Mouse (Mus musculus) embryo, embryonic 11.5 days (tissue): ENCODE results near the gene Dctn5.

ENCODE experiments used
- DNase-seq: peaks from one replicate; pipeline ENCODE4 v3.0.0-alpha.2; 2012; ENCODE audit warnings: low read depth, low spot score

Gene Dctn5

GRCm38 (mm10) chr7:122132497-122133337 lies at the start of gene Dctn5, which contains the start of gene Palb2:
Gene Dctn5, plus strand, starts transcription at chr7:122133041.
Gene Palb2, minus strand, starts transcription at chr7:122132985.
- peak; percentile 98 for DNase-seq

DNA sequence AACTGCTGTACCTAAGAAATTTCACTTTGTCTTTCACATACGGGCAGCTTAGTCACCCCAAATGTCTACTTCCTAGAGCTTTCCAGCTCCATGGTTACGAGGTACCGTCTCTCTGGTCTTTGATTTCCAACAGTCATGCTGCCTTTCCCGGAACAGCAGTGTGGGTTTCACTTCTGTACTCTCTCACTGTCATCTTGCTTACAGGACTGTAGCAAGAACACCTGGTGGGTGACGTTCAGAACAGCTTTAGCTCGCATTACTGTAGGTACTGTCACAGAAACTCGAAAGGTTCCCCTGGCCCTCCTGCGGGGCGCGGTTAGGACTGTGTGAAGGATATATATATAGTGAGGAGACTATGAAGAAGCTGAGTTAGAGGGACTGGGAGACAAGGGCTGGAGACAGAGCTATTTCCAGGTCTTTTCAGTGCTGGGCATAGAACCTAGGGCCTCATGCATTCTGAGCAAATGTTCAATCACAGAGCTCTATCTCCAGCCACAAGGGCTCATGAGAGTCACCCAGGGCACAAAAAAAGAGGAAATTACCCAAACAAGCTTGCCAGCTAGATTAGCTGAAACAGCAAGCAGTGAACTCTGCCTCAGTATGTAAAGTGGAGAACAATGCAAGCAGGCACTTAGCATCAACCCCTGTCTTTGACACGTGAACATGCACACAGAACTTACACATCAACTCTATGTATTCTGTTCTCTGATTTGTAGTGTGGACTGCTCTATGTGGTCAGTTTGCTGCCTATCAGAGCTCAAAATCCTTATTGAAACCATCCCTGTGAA lies 45.5 kb upstream of the Dctn5 start:
- DNase-seq, result no peak

DNA sequence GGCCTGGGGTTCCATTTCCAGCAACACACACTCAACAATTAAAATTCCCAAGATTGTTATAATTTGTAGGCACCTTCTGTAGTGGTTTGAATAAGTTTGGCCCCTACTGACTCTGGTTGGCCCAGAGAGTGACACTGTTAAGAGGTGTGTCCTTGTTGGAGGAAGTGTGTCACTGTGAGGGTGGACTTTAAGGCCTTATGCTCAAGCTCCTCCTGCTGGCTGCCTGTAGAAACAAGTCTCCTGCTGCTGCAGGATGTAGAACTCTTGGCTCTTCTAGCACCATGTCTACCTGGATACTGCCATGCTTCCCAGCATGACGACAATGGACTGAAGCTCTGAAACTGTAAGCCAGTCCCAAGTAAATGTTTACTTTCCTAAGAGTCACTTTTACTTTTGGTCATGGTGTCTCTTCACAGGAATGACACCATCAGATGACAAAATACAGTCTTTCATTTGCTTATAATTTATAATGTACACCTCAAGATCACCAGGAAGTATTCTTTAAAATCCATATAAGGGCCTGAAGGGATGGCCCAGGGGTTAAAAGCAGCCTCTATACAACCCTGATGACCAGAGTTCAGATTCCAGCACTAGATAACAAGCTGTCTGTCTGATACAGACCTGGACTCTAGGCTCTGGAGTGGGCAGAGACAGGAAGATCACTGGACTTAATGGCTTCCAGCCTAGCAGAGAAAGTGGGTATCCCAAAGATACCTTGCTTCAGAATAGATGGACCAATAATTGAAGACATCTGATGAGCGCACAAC lies 38.1 kb upstream of the Dctn5 start:
- DNase-seq, result no peak

DNA sequence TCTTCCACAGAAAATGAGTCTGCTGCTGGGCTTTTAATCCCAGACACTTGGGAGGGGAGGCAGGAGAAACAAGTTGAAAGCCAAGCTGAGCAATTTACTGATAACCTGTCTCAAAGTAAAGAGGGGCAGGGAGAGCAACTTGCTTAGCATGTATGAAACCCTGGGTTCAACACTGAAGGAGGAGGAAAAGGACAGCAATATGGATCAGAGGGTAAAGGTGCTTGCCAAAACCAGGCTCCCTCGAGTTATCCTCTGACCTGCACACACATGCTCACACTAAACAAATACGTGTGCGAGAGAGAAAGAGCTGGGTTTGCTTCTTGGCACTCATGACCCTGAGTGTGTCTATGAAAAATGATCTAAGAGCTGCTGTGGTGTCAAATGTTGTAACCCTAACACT lies 34.8 kb upstream of the Dctn5 start:
- DNase-seq, result no peak

- DNase-seq, result peak; percentile 45
Measured at GRCm38 (mm10) chr7:122099222-122099621, 33.6 kb upstream of the Dctn5 start.

GRCm38 (mm10) chr7:122101014-122101746 lies 31.7 kb upstream of the Dctn5 start:
- peak; percentile 27 for DNase-seq

DNA sequence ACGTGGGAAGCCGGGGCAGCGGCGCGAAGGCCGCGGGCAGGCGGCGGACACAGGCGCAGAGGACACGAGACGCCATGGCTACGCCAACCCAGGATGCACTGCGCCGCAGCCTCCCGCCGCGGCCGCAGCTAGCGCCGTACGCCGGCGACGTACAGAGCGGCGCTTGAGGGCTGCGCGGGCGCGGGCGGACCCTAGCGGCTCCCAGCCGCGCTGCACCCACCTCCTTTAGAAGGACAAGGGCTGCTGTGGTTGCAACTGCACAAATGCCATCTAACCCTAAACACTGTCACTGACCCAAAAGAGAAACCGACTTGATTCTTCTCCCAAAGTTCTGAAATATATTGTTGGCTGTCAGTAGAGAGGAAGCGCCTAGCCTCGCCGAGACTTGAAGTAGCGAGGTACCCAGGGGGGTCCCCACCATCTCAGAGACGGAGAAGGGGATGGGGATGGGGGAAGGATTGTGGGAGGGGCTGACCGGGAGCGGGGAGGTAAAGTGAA lies 31.0 kb upstream of the Dctn5 start, which contains the start of gene Ndufab1:
Ndufab1 (minus strand) TSS at position 140 of the 498 bp plus-strand sequence.
- DNase-seq, result peak; percentile 86

- DNase-seq, result no peak
Measured at GRCm38 (mm10) chr7:122108206-122108605, 24.6 kb upstream of the Dctn5 start.

GRCm38 (mm10) chr7:122123518-122123917 lies 9.3 kb upstream of the Dctn5 start:
- no peak for DNase-seq

- no peak for DNase-seq
Measured at GRCm38 (mm10) chr7:122125636-122126035, 7.2 kb upstream of the Dctn5 start.

GRCm38 (mm10) chr7:122126946-122127345 lies 5.9 kb upstream of the Dctn5 start:
- no peak for DNase-seq

DNA sequence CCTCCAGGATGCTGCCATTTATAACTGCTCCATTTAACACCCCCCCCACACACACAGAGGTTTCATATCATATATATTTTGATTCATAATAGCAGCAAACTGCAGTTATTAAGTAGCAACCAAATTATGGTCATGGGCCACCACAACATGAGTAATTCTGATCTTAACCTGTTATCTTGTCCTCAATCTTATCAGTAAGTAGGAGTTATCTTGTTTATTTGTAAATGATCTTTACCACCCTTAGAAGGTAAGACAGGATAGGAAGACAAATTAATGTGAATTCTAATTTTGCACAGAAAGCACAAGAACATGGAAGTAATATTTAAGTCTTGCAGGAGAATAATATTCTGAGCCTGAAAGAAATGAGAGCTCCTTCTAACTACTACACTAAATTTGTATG lies 1.0 kb upstream of the Dctn5 start:
- DNase-seq, result no peak

DNA sequence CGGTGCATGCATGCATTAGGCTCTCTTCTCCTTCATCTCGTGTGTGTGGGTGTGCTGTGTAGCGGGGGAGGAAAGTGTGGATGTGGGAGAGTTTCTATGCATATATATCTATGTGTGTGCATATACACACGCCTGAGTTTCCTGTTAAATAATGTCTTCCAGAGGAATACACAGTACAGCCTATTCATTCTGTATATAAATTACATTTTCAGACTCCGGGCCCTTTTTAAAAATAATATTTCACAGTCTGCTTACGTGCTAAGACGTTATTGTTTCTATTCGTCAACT lies 441 bp downstream of the Dctn5 start:
- no peak for DNase-seq

GRCm38 (mm10) chr7:122135070-122135469 lies 2.2 kb downstream of the Dctn5 start:
- DNase-seq, result no peak

DNA sequence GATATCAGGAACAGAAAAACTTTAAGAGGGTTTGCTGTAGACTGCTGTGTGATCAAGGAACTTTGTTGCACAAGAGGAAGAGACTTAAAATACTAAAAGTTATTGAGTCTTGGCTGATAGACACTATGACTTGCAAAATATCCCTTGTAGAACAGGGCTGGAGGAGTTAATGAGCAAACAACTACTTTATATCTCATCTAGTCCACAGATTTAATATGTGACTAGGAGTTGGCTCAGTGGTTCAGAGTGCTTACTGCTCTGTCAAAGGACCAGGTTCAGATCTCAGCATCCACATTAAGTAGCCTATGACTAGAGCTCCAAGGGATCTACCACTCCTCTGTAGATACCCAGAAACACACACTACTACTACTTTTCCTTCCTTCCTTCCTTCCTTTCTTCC lies 4.2 kb downstream of the Dctn5 start:
- DNase-seq, result no peak

DNA sequence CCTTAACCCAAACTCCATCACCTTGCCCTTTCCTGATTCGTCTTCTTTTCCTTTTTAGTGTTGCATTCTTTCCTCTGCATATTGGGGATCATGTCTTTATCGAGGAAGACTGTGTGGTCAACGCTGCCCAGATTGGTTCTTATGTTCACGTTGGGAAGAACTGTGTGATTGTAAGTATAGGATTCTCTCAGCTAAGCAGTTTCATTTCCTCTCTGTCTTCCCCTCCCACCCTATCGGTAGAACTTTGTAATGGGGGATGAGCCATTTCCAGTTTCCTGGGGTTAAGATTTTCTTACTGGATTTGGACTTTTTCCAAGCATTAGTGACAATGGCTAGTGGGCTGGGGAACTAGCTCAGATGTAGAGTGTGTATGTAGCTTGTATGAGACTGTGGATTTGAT lies 5.3 kb downstream of the Dctn5 start:
- DNase-seq, result no peak

- DNase-seq, result no peak
Measured at GRCm38 (mm10) chr7:122140991-122141390, 8.2 kb downstream of the Dctn5 start.

DNA sequence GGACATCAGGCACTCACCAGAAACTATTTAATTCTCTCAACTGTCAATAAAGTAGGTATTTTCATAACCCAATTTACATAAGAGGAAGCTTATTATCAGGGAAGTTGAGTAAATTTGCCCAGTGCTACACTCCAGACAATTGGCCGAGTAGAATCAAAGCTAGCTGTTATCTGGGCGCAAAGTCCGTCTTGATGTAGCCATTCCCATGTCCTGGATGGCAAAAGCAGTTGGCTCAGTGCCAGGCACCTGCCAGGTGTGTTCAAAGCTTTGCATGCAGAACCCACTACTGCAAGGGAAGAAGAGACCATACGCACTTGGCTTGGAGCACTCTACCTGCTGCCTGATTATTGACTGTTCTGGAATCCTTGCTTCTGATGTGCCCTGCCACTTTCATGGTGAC lies 19.6 kb downstream of the Dctn5 start:
- no peak for DNase-seq

DNA sequence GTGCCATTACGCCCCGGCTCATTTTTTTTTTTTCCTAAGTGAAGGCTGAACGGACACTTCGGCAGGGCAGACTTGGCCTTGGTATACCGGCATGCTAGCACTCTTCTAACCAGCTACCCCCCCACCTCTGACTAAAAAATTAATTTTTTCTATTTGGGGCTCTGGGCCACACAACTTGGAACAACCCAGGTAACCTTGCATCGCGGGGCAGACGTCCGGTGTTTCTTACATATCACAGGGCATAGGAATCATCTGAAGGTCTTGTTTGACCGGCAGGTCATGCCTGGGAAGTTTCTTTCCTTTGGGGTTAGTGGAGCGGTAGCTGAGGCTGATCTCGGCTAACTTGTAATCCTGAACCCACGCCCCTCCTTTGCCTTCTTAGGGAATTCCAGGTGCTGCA lies 25.6 kb downstream of the Dctn5 start:
- no peak for DNase-seq

DNA sequence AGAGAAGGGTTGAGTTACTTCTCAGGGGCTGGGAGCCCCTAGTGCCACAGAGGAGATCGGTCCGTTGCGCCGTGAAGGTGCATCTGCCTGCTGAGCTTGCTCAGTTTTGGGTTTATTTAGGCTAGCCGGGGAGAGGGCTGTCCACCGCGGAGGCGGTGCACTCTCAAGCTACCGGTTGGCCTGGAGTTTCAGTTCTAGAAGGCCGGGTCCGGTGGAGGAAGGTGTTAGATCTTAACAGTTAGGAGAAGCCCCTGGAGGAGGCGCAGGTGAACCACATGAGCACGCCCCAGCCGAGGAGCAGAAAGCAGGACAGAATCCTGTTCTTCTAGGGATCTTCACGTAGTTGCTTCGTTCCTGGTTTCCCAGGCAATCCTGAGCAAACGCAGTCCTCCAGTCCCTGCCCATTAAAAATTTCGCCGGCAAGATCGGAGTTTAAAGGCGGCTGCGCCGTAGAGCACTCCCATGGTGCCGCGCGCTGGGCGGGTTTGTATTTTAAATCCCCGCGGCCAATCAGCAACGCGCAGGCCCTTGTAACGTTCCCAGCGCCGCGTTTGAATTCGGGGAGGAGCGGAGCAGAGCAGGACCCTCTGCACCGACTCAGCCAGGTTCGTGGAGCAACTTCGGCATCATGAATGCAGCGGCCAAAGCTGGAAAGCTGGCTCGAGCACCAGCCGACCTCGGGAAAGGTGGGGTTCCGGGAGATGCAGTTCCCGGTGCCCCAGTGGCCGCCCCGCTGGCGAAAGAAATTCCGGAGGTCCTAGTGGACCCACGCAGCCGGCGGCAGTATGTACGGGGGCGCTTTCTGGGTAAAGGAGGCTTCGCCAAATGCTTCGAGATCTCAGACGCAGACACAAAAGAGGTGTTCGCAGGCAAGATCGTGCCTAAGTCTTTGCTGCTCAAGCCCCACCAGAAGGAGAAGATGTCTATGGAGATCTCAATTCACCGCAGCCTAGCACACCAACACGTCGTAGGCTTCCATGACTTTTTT lies 26.4 kb downstream of the Dctn5 start, which contains the start of gene Plk1:
Plk1 (plus strand) TSS at position 525 of the 988 bp plus-strand sequence.
- DNase-seq, result peak; percentile 86
